12 mouse cellular contexts compared by ENCODE assay signal in genomic region chr6:34723250-34723904, GRCm38 (mm10).
"Had no signal": no experiment of that assay in that cellular context is flagged by ENCODE, and none has a peak within 500 bp of the region (broad histone marks: within the 10 kb centered on the region; RNA-seq: fewer than 3 reads in every experiment).

No protein-coding gene starts in this region.

- H3K9me3 ChIP-seq: kidney, embryonic 15.5 days; limb, embryonic 10.5 days; liver, embryonic 13.5 days had no signal

- H3K27me3 ChIP-seq: kidney, embryonic 15.5 days; limb, embryonic 13.5 days; liver, embryonic 13.5 days had no signal

- H3K27ac ChIP-seq: kidney, embryonic 15.5 days; limb, embryonic 10.5 days; limb, embryonic 13.5 days; liver, embryonic 13.5 days had no signal

- H3K9ac ChIP-seq: kidney, embryonic 15.5 days; limb, embryonic 13.5 days; liver, embryonic 13.5 days; lung, embryonic 14.5 days had no signal

- H3K36me3 ChIP-seq: kidney, embryonic 15.5 days had no signal

- H3K4me3 ChIP-seq: kidney, embryonic 15.5 days; limb, embryonic 10.5 days; limb, embryonic 13.5 days; liver, embryonic 13.5 days had no signal

- H3K4me2 ChIP-seq: kidney, embryonic 15.5 days; limb, embryonic 13.5 days; liver, embryonic 13.5 days; lung, embryonic 14.5 days; midbrain, embryonic 11.5 days had no signal

- DNase-seq: kidney, postnatal 10 days; kidney, postnatal 4 days; liver, embryonic 13.5 days; lung, embryonic 14.5 days; lung, postnatal 10 days; midbrain, embryonic 14.5 days; thymus, adult 18-20 months; thymus, postnatal 36 days had no signal
